Mouse (Mus musculus) stomach, embryonic 16.5 days (tissue): ENCODE data around the gene Gm45062. TPM values are rescaled to one million over a fixed set of nuclear protein-coding genes. Genes with fewer than 3 reads are reported as not detected.

Experiments
- ATAC-seq: fragments of 200-750 bp; cut with Nextera tagmentation; 2 replicates; pipeline ENCODE4 v1.8.0; 2017; ENCODE audit warnings: moderate number of reproducible peaks, moderate TSS enrichment; ENCODE audit not compliant: insufficient read depth, low FRiP score
- H3K27ac ChIP-seq: fragments of 300-500 bp; sonication (generic); 2 replicates; pipeline ENCODE4 v1.5.1; 2014; ENCODE audit warnings: low read length
- H3K27me3 ChIP-seq: fragments of 300-500 bp; sonication (generic); 2 replicates; pipeline ENCODE4 v1.6.1; 2014; ENCODE audit warnings: low read length, control low read depth, mixed read lengths; ENCODE audit not compliant: control insufficient read depth, insufficient read depth
- H3K36me3 ChIP-seq: fragments of 300-500 bp; sonication (generic); 2 replicates; pipeline ENCODE4 v1.6.1; 2014; ENCODE audit warnings: low read length; ENCODE audit not compliant: control insufficient read depth, insufficient read depth
- H3K4me1 ChIP-seq: fragments of 300-500 bp; sonication (generic); 2 replicates; pipeline ENCODE4 v1.6.1; 2014; ENCODE audit warnings: low read length, control low read depth, mixed read lengths; ENCODE audit not compliant: control insufficient read depth, insufficient read depth
- H3K4me2 ChIP-seq: fragments of 300-500 bp; sonication (generic); 2 replicates; pipeline ENCODE4 v1.6.1; 2014; ENCODE audit warnings: low read depth, low read length, mixed read lengths
- H3K4me3 ChIP-seq: fragments of 300-500 bp; sonication (generic); replicated peaks from 2 replicates; pipeline ENCODE4 v1.5.1; 2014; ENCODE audit warnings: mild to moderate bottlenecking, low read length
- H3K9ac ChIP-seq: fragments of 300-500 bp; sonication (generic); 2 replicates; pipeline ENCODE4 v1.6.1; 2014; ENCODE audit warnings: low read length
- H3K9me3 ChIP-seq: fragments of 300-500 bp; sonication (generic); replicated peaks from 2 replicates; pipeline ENCODE4 v1.6.1; 2016; ENCODE audit warnings: low read length, control low read depth; ENCODE audit not compliant: control insufficient read depth
- WGBS: fragments of 180-500 bp; shearing (Covaris S2); extraction: QIAGEN DNeasy Blood & Tissue Kit; methylation state at CpG from one replicate; pipeline ENCODE4 v1.1.7; 2014; 5-methylcytosine and 5-hydroxymethylcytosine counted together
- polyA plus RNA-seq: library from polyadenylated mRNA; unstranded; fragments of >200 nt; fragmentation: Nextera tagmentation; extraction: Ambion mirVana; gene quantifications from 2 replicates; pipeline ENCODE4 v1.2.1, GENCODE M21; 2015

Gm45062 gene
- polyA plus RNA-seq, 1 experiment from 2014 or later, result 12.2 TPM

- ATAC-seq, result 0 out of 2 replicates have a peak, but pooled peaks have one; percentile 44
- WGBS, result 45% methylated on average over 9 of the region's 9 CpGs
- 0 out of 2 replicates have a peak overlapping the region, but pooled peaks have one; percentile 6 for H3K4me3 ChIP-seq
Measured at GRCm38 (mm10) chr6:8414020-8414419, 154.8 kb downstream of the Gm45062 start.

DNA sequence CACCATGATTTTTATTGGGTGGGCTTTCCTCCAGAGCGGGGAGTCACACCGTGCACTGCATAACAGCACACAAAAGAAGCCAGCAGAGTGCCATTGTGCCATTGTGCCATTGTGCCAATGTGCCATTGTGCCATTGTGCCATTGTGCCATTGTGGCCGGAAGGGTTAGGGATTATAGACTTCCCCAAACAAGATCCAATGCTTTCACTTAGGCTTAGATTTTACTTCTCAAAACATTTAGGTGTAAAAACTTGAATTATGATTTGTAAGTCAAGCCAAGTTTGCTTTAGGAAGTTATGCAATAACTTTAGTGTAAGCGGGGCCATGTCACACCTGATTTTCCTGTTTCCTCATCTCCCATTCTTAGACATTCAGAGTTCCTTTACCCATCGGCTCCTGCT is 156.6 kb downstream of the Gm45062 start:
- H3K4me3 ChIP-seq, result no peak overlapping the region
- H3K9me3 ChIP-seq, result no peaks in the 10 kb centered on the region
- no peak for ATAC-seq
- no peak overlapping the region for H3K4me2 ChIP-seq
- H3K27me3 ChIP-seq, result no peaks in the 10 kb centered on the region
- no peak overlapping the region for H3K27ac ChIP-seq
- 88% methylated on average over 5 of the region's 5 CpGs for WGBS
- no peaks in the 10 kb centered on the region for H3K4me1 ChIP-seq
- no peaks in the 10 kb centered on the region for H3K36me3 ChIP-seq
- no peak overlapping the region for H3K9ac ChIP-seq

More at GRCm38 (mm10) chr6:8414020-8414419, 154.8 kb downstream of the Gm45062 start:
- Histone ChIP-seq H3K27me3 (no peaks in the 10 kb centered on the region), H3K9me3 (no peaks in the 10 kb centered on the region), H3K36me3 (no peaks in the 10 kb centered on the region), H3K4me2 (peak overlapping the region; percentile 19; the same call in 1 of the 2 replicates), H3K4me1 (no peaks in the 10 kb centered on the region), H3K27ac (peak overlapping the region; percentile 46; the same call in 1 of the 2 replicates), H3K9ac (no peak overlapping the region)

DNA sequence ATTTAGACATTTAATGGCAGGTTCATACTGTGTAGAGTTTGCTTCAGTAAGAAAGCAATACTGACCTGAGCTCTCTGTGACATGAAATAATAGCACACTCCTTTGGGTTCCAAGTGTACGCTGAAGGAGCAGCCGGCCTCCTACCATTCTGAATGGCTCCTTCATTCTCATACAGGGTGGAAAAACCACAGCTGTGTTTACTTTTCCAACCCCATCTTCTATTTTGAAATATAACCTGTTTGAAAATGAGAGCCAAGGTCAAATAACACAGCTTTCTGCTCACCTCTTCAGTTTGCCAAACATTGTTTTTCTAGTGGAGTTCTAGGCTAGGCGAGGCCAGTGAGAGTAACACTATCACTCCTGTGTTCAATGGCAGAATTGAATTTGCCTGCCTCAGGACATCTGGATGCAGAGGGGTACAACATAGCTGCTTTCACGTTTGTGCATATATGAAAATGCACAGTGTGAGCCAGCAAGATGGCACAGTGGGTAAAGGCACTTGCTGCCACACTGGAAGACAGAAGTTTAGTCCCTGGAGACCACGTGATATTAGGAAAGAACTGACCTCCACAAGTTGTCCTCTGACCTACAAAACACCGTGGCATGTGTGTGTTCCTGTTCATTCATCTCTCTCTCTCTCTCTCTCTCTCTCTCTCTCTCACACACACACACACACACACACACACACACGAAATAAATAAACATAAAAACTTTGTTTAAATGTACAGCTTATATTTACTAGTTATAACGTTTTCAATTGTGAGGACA is 157.7 kb downstream of the Gm45062 start:
- no peaks in the 10 kb centered on the region for H3K36me3 ChIP-seq
- peak; percentile 64; the same call in 1 of the 2 replicates for ATAC-seq

DNA sequence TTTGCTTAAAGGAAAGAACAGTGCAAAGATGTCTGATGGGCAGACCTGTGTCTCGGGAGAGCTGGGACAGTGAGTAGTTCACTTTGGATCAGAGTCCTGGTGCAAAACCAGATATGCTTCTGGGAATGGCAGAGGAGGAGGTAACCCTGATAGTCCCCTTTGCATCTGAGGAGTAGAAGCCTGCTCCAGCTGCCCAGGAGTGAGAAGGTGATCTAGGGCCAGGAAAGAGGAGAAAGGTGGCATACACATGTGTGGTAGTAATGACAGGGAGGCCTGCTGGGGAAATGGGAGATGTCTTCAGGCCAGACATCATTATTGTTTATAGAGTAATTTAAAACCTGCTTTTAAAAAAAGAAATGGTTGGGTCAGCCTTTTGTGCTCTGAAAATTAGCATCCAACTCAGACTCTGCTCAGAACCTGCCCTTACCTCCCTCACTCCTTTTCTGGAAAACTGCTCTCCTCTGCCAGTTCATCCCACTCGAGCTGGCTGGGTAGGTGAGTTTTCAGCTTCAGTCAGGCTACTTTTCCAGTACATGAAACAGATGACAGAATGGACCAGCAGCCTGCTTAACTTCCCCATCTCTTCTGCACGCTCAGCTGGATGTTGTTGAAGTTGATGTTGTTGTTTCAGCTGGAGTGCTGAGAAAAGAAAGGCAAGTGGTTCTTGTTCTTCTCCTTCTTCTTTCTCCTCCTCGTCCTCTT is 160.4 kb downstream of the Gm45062 start:
- ATAC-seq, result no peak
- H3K9ac ChIP-seq, result no peak overlapping the region
- H3K27me3 ChIP-seq, result no peaks in the 10 kb centered on the region
- H3K4me1 ChIP-seq, result no peaks in the 10 kb centered on the region
- 68% methylated on average over 4 of the region's 4 CpGs for WGBS
- no peaks in the 10 kb centered on the region for H3K9me3 ChIP-seq
- H3K4me2 ChIP-seq, result no peak overlapping the region
- H3K27ac ChIP-seq, result no peak overlapping the region
- no peaks in the 10 kb centered on the region; the same call in 1 of the 2 replicates for H3K36me3 ChIP-seq
- H3K4me3 ChIP-seq, result no peak overlapping the region

More for the DNA sequence above, 157.7 kb downstream of the Gm45062 start:
- Histone ChIP-seq H3K4me3 (no peak overlapping the region), H3K27me3 (no peaks in the 10 kb centered on the region), H3K9me3 (no peaks in the 10 kb centered on the region), H3K4me2 (no peak overlapping the region), H3K27ac (peak overlapping the region; percentile 68), H3K9ac (no peak overlapping the region), H3K4me1 (no peaks in the 10 kb centered on the region)
- WGBS, result 38% methylated on average over 8 of the region's 8 CpGs

DNA sequence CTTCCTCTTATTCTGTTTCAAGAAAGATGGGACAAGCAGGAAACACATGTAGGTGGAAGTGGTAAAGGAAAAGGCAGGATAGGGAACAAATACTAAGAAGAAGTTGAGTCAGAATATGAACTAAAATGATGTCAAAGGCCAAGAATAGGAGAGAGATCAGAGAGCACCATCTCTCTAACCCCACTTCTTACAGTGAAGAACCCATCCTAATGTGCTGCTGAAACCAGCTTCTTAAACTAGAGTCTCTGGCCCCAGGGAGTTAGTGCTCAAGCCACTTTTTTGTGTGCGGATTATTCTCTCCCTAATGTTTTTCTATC is 160.9 kb downstream of the Gm45062 start:
- no peak overlapping the region for H3K4me3 ChIP-seq
- 93% methylated on average over 1 of the region's 1 CpGs for WGBS
- ATAC-seq, result no peak
- H3K27me3 ChIP-seq, result no peaks in the 10 kb centered on the region
- H3K27ac ChIP-seq, result no peak overlapping the region
- H3K4me2 ChIP-seq, result no peak overlapping the region
- no peak overlapping the region for H3K9ac ChIP-seq
- H3K9me3 ChIP-seq, result no peaks in the 10 kb centered on the region
- no peaks in the 10 kb centered on the region; the same call in 1 of the 2 replicates for H3K36me3 ChIP-seq
- no peaks in the 10 kb centered on the region for H3K4me1 ChIP-seq

GRCm38 (mm10) chr6:8421421-8421820 is 162.2 kb downstream of the Gm45062 start:
- Histone ChIP-seq H3K36me3 (no peaks in the 10 kb centered on the region; the same call in 1 of the 2 replicates), H3K27me3 (no peaks in the 10 kb centered on the region), H3K9ac (no peak overlapping the region), H3K4me1 (no peaks in the 10 kb centered on the region), H3K27ac (no peak overlapping the region), H3K4me2 (no peak overlapping the region), H3K4me3 (no peak overlapping the region), H3K9me3 (no peaks in the 10 kb centered on the region)
- whole genome bisulfite sequencing, result 78% methylated on average over 5 of the region's 5 CpGs
- no peak for ATAC-seq

DNA sequence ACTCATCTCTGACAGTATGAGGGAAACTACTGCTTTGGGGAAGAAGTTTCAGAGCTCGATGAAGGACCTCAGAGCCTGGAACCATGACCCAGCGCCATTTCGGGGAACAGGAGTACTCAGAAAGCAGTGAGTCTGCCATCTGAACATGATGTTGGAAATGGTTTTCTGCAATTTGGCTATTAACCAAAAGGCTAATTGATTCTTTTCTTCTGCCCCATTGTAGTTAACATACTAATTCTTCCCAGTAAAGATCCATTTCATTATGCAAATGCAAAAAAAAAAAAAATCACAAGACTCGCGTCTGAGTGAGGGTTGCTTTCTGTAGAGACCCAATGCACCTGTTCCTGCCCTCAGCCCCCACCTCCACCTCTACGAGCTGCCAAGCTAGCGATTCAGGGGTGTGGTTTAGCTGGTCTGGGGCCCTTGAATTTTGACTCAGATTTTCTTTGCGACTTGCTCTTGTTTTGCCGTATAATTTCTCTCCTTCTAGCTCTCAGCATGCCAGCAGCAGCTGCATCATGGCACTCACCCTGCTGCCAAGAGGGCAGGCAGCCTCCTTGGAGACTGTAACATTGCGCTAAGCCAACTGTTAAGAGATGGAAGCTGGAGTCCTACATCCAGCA is 162.8 kb downstream of the Gm45062 start:
- no peak for ATAC-seq
- Histone ChIP-seq H3K27ac (no peak overlapping the region), H3K4me2 (no peak overlapping the region), H3K27me3 (no peaks in the 10 kb centered on the region), H3K4me3 (no peak overlapping the region), H3K9ac (no peak overlapping the region), H3K36me3 (no peaks in the 10 kb centered on the region; the same call in 1 of the 2 replicates), H3K9me3 (no peaks in the 10 kb centered on the region), H3K4me1 (no peaks in the 10 kb centered on the region)
- WGBS, result 76% methylated on average over 10 of the region's 10 CpGs

DNA sequence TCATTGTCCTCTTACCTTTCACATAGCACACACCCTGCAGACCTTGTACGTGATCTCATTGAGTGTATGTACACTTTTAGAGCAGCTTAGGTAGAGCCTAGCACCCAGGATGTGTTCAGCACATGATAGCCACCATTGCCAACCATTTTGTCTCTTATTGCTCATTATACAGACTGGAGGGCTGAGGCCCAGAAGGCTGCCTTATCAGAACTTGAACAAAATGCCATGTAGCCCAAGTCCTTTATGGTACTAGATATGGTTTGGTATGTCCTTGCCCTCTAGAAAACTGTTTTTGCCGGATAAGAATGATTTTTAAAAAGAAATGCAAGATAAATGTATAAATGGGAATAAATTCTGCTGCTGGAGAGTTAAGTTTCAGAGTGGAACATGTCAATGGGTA is 163.9 kb downstream of the Gm45062 start:
- no peak for ATAC-seq
- Histone ChIP-seq H3K4me2 (no peak overlapping the region), H3K27ac (no peak overlapping the region), H3K36me3 (no peaks in the 10 kb centered on the region; the same call in 1 of the 2 replicates), H3K9me3 (no peaks in the 10 kb centered on the region), H3K4me1 (no peaks in the 10 kb centered on the region), H3K9ac (no peak overlapping the region), H3K27me3 (no peaks in the 10 kb centered on the region), H3K4me3 (no peak overlapping the region)
- WGBS, result 90% methylated on average over 2 of the region's 2 CpGs

DNA sequence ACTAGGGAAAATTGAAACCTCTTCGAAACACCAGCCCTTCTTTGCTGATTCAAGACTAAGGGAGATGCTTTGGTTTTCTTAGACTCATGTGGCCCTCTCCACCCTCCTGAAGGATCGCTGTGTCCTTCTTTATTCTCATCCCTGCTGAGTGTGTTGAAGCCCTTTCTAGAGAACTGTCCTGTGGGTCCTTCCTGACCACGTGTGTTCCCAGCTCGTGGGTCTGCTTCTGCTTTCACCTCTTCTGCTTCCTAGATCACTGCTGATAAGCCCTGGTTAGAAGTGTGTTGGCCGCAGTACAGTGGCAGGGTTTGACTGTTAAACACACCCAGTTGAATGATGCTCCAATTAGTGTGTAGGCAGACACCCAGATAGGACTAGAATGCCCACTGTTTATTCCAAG is 168.4 kb downstream of the Gm45062 start:
- H3K27me3 ChIP-seq, result no peaks in the 10 kb centered on the region
- ATAC-seq, result no peak
- no peaks in the 10 kb centered on the region for H3K4me1 ChIP-seq
- WGBS, result 65% methylated on average over 5 of the region's 5 CpGs
- H3K36me3 ChIP-seq, result no peaks in the 10 kb centered on the region
- H3K4me2 ChIP-seq, result no peak overlapping the region
- H3K4me3 ChIP-seq, result no peak overlapping the region
- no peaks in the 10 kb centered on the region for H3K9me3 ChIP-seq
- H3K27ac ChIP-seq, result no peak overlapping the region
- H3K9ac ChIP-seq, result no peak overlapping the region
